Mouse (Mus musculus): ENCODE measurements at regions not wholly inside any gene's neighbourhood (a gene's known extent, or its start where the extent isn't known, plus 50 kb on each side); places are given as distances from the start of the nearest gene placed in this dataset.

DNA sequence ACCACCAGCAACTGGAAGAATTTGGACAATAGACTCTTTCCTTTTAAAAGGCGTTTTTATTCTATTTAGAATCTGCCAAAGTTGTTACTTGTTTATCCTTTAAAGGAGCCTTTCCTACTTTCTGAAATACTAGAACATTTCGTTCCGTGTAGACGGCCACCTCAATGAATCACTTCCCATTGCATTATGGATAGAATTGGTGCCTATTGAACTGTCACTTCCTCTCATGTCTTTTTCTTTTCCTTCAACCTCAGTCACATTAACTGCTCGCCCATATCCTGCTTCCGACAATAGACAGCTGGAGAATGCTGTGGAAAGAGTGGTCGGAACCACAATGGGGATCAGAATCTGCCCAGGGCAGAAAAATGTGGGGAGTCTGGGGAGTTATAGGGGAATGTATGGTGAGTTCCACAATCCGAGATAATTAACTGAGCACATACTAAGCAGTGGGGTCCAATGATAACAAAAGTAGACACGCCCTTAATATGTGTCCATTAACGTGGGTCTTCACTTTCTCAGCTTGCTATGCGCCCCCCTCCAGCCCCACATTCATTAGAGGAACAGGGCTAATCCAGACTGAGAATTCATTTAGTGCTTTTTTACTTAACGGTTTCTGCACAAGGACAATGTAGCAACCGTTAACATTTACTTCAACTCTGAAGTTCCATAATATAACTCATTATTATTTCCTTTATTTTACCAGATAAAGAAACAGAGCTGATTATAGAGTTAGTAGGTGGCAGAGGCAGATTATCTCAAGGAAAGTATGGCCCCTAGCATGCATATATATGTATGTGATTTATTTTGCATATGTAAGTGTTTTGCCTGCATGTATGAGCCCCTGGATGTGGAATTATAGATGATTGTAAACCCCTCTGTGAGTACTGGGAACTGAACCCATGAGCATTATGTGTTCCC lies 59.8 kb upstream of the Slc38a2 start:
- no peak overlapping the region for H3K4me3 ChIP-seq (ENCODE audit: insufficient read depth, low read depth, low read length)

GRCm38 (mm10) chr15:96757446-96758198 lies 58.1 kb upstream of the Slc38a2 start:
- H3K4me3 ChIP-seq (ENCODE audit: insufficient read depth, low read depth, low read length): no peak overlapping the region
- peaks cover 10% of the 10 kb centered on the region; the same call in 1 of the 2 replicates for H3K4me1 ChIP-seq (ENCODE audit: control insufficient read depth, insufficient read depth, insufficient read length, low read length)
- no peak overlapping the region; the same call in 1 of the 2 replicates for H3K27ac ChIP-seq (replicated peaks; ENCODE audit: low read depth, low read length)

More for the DNA sequence above, 59.8 kb upstream of the Slc38a2 start:
- Histone ChIP-seq H3K4me1 (ENCODE audit: control insufficient read depth, insufficient read depth, insufficient read length, low read length) (peaks cover 10% of the 10 kb centered on the region; the same call in 1 of the 2 replicates), H3K27ac (replicated peaks; ENCODE audit: low read depth, low read length) (no peak overlapping the region)

DNA sequence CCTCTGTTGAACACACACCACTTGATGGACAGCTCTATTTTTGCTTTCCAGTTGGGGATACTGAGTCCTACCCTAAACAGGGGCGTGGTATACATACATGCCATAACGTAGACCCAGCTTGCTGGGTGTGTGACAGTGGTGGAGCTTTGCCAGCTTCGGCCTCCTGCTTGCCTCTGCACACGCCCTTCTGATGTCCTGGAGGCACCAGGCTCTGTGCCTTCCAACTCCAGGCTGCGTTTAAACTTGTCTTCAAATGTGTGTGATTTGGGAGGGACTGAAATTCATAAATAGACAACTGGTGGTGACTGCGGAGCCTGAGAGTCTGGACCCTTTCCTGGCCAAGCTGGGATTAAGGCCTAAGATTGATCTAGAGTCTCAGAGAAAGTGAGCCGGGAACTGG lies 56.9 kb upstream of the Slc38a2 start:
- H3K27ac ChIP-seq (replicated peaks; ENCODE audit: low read depth, low read length): no peak overlapping the region
- peaks cover 10% of the 10 kb centered on the region; the same call in 1 of the 2 replicates for H3K4me1 ChIP-seq (ENCODE audit: control insufficient read depth, insufficient read depth, insufficient read length, low read length)
- H3K4me3 ChIP-seq (ENCODE audit: insufficient read depth, low read depth, low read length): no peak overlapping the region

- Histone ChIP-seq H3K4me3 (ENCODE audit: insufficient read depth, low read depth, low read length) (no peak overlapping the region), H3K27ac (replicated peaks; ENCODE audit: low read depth, low read length) (no peak overlapping the region), H3K4me1 (ENCODE audit: control insufficient read depth, insufficient read depth, insufficient read length, low read length) (peaks cover 10% of the 10 kb centered on the region; the same call in 1 of the 2 replicates)
Observed at GRCm38 (mm10) chr15:96755951-96756350, 56.4 kb upstream of the Slc38a2 start.

DNA sequence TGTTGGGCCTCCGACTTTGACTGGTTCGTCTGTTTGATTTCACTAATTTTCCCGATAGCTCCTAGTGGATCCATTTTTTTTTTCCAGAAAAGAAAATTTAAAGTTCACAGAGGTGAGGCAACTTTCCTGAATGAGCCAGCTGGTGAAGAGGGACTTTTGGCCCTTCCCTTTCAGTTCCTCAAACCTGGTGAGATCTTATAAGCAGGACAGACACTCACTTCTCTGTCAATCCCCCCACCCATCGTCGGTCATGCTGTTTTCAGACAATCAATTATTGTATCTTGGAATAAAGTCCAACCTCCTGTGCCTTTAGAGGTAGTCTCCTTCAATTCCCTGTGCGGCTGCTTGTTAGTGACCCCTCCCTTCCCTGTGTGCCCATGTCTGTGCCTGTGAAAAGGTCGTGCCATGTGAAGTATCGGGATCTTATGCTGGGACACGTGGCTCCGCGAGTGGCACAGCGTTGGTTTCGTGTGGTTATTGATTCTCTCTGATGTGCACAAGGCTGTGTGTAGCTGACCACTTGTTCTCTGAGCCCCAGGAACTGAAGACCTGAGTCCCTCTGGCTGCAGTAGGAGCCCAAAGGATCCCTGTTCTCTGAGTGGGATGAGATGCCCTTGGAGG lies 55.9 kb upstream of the Slc38a2 start:
- H3K4me1 ChIP-seq (ENCODE audit: control insufficient read depth, insufficient read depth, insufficient read length, low read length): peaks cover 10% of the 10 kb centered on the region; the same call in 1 of the 2 replicates
- H3K27ac ChIP-seq (replicated peaks; ENCODE audit: low read depth, low read length): no peak overlapping the region
- H3K4me3 ChIP-seq (ENCODE audit: insufficient read depth, low read depth, low read length): no peak overlapping the region

GRCm38 (mm10) chr15:96754079-96754478 lies 54.5 kb upstream of the Slc38a2 start:
- Histone ChIP-seq H3K4me3 (ENCODE audit: insufficient read depth, low read depth, low read length) (no peak overlapping the region), H3K27ac (replicated peaks; ENCODE audit: low read depth, low read length) (no peak overlapping the region), H3K4me1 (ENCODE audit: control insufficient read depth, insufficient read depth, insufficient read length, low read length) (peaks cover 10% of the 10 kb centered on the region; the same call in 1 of the 2 replicates)

DNA sequence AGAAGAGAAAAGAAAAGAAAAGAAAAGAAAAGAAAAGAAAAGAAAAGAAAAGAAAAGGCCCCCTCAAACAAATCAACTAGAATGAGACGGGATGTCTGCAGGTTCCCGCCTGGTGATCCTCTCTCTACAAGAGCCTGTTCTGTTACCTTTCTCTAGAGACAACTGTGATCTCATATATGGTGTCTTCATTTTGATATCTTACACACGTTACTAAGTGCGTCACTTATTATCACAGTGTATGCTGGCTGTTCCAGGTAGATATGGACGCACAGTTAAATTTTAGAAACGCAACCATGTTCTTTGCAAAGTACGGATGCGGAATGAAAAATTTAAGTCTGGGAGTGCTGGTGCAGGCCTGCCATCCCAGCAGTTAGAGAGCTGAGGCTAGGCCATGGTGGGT lies 53.2 kb upstream of the Slc38a2 start:
- H3K27ac ChIP-seq (replicated peaks; ENCODE audit: low read depth, low read length): no peak overlapping the region
- H3K4me1 ChIP-seq (ENCODE audit: control insufficient read depth, insufficient read depth, insufficient read length, low read length): peaks cover 4% of the 10 kb centered on the region; the same call in 1 of the 2 replicates

DNA sequence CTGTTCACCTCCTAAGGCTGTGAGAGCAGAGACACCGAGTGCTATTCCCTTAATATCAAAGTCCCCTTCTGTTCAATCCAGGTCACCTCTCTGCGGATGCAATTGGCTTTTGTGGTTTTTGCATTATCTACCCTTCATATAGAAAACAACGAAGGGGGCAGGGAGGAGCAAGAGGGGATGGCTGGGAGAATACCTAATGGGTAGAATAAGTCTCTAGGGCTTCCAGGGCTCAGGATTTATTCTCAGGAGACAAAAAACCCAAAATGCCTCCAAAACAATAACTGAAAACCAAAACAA lies 52.5 kb upstream of the Slc38a2 start:
- no peak overlapping the region for H3K27ac ChIP-seq (replicated peaks; ENCODE audit: low read depth, low read length)
- H3K4me3 ChIP-seq (ENCODE audit: insufficient read depth, low read depth, low read length): no peak overlapping the region
- no peaks in the 10 kb centered on the region for H3K4me1 ChIP-seq (ENCODE audit: control insufficient read depth, insufficient read depth, insufficient read length, low read length)

More for the DNA sequence above, 53.2 kb upstream of the Slc38a2 start:
- no peak overlapping the region for H3K4me3 ChIP-seq (ENCODE audit: insufficient read depth, low read depth, low read length)

DNA sequence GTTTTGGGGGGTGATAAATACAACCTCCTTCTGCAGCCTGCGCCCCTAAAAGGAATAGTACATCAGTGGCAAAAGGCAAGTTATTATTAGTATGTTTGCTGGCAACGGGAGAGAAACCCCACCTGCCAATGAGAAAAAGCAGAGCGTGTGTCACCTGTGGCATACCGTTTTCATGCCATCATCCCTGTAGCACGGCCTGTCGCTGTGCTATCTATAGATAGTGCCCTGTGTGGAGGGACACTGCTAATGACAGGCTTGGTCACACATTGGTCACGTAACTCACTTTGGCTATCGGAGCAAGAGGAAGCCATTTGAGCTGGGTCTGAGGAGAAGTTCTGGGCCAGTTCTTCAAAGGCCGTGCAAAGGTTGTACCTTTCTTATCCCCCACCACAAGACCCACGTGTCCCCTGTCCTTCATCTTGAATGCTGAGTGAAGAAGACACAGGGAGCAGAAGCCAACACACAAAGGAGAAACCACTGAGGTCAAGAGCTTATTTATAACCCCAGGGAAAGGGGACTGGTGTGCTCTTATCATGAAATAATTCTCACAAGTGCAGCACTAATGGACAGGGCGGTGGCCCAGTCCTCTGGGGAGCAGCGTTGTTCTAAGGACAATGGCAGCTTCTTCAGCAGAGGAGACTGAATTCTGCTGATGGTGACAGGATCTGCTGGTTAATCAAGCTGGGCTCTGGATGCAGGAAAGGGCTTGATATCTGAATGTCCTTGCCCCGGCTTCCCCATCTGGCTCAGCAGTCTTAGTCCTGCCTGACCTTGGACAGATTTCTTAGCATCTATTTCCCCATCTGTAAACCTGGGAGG lies 51.9 kb upstream of the Slc38a2 start:
- H3K4me1 ChIP-seq (ENCODE audit: control insufficient read depth, insufficient read depth, insufficient read length, low read length): no peaks in the 10 kb centered on the region
- H3K27ac ChIP-seq (replicated peaks; ENCODE audit: low read depth, low read length): no peak overlapping the region
- H3K4me3 ChIP-seq (ENCODE audit: insufficient read depth, low read depth, low read length): no peak overlapping the region

- Histone ChIP-seq H3K4me1 (ENCODE audit: control insufficient read depth, insufficient read depth, insufficient read length, low read length) (no peaks in the 10 kb centered on the region), H3K27ac (replicated peaks; ENCODE audit: low read depth, low read length) (no peak overlapping the region), H3K4me3 (ENCODE audit: insufficient read depth, low read depth, low read length) (no peak overlapping the region)
Observed at GRCm38 (mm10) chr15:96749534-96750256, 50.2 kb upstream of the Slc38a2 start.

All from brown adipose tissue, adult 24 weeks (tissue).